In the genomic region with DNA sequence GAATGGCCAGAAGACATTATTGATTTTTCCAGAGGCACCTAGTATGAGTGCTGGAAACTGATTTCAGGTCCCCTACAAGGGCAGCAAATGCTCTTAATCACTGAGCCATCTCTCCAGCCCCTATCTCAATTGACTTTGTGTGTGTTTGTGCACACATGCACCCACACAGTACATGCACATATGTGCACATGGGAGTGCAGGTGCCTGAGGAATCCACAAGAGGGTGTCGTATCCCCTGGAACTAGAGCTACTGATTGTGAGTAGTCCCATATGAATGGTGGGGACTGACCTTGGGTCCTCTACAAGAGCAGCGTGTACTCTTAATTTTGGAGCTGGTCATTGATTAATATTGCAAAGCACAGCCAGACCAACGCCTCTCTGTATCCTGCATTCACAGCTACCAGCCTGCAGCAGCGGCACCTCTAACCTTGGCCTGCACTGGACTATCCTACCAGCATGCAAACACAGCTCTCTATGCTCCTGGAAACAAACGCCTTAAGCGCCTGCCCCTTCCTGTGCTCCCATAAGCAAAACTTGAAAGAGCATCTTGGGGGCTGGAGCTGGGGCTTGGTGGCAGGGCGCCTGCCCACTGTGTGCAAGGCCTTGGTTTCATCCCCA, we compare ENCODE assay signal across 15 mouse cellular contexts. TPM values are rescaled to one million over a fixed set of nuclear protein-coding genes. Genes with fewer than 3 reads are reported as not detected.
DNase-seq lines count a peak whose midpoint lies in the region; ATAC-seq and TF ChIP-seq lines count a peak whose summit lies in the region.
"Had no signal": no experiment of that assay in that cellular context is flagged by ENCODE, and none has a peak within 500 bp of the region (broad histone marks: within the 10 kb centered on the region; RNA-seq: fewer than 3 reads in every experiment).

No protein-coding gene starts in this region.

- no peak overlapping the region for H3K9ac ChIP-seq in kidney, embryonic 16.5 days (replicated peaks; ENCODE audit: low read length)
- H3K9ac ChIP-seq: embryonic facial prominence, embryonic 15.5 days; limb, embryonic 15.5 days; midbrain, embryonic 13.5 days; neural tube, embryonic 15.5 days; stomach, embryonic 15.5 days had no signal

- H3K79me2 ChIP-seq in myocyte (ENCODE audit: control insufficient read depth, insufficient read depth), result no peaks in the 10 kb centered on the region

- peak; percentile 11; the same call in 1 of the 2 replicates for TF ChIP-seq CTCF in cerebellum, adult 2 months (IDR thresholded peaks at IDR 0.05; ENCODE audit: borderline replicate concordance, insufficient read depth, low read depth, low read length)

- H3K9me3 ChIP-seq in kidney, embryonic 16.5 days (ENCODE audit: low read length), result peaks cover 5% of the 10 kb centered on the region
- H3K9me3 ChIP-seq: embryonic facial prominence, embryonic 15.5 days; limb, embryonic 15.5 days; stomach, embryonic 15.5 days had no signal

- H3ac ChIP-seq in myocyte (ENCODE audit: control insufficient read depth, insufficient read length), result no peak overlapping the region

- no peak for TF ChIP-seq POLR2A in cerebellum, adult 2 months (IDR thresholded peaks at IDR 0.05; ENCODE audit: borderline replicate concordance, insufficient read depth, low read length)
- peak; percentile 13 for TF ChIP-seq POLR2A in myocyte (IDR thresholded peaks at IDR 0.05; ENCODE audit: insufficient read length, low read depth)

- 0 out of 2 replicates have a peak, but pooled peaks cover 2% of the 10 kb centered on the region for H3K4me1 ChIP-seq in cerebellum, adult 2 months (ENCODE audit: control insufficient read depth, insufficient read depth, low read length)
- no peaks in the 10 kb centered on the region for H3K4me1 ChIP-seq in kidney, embryonic 16.5 days (ENCODE audit: insufficient read depth, low read length)
- H3K4me1 ChIP-seq: embryonic facial prominence, embryonic 15.5 days; midbrain, embryonic 13.5 days; stomach, embryonic 15.5 days had no signal

- peaks cover under 1% of the 10 kb centered on the region; the same call in 1 of the 2 replicates for H3K36me3 ChIP-seq in kidney, embryonic 16.5 days (ENCODE audit: insufficient read depth, low read length)
- no peaks in the 10 kb centered on the region for H3K36me3 ChIP-seq in myocyte (ENCODE audit: control insufficient read depth, insufficient read depth)
- H3K36me3 ChIP-seq: neural tube, embryonic 15.5 days had no signal

- H3K4me2 ChIP-seq in kidney, embryonic 16.5 days (replicated peaks; ENCODE audit: low read depth, low read length), result no peak overlapping the region
- no peak overlapping the region for H3K4me2 ChIP-seq in myocyte (ENCODE audit: low read depth)
- H3K4me2 ChIP-seq: embryonic facial prominence, embryonic 15.5 days; limb, embryonic 15.5 days; midbrain, embryonic 13.5 days; neural tube, embryonic 15.5 days; stomach, embryonic 15.5 days had no signal

- no peaks in the 10 kb centered on the region for H3K27me3 ChIP-seq in cerebellum, adult 2 months (ENCODE audit: control insufficient read depth, insufficient read depth, low read length)
- no peaks in the 10 kb centered on the region for H3K27me3 ChIP-seq in kidney, embryonic 16.5 days (ENCODE audit: insufficient read depth, low read length)
- H3K27me3 ChIP-seq in myocyte (ENCODE audit: control insufficient read depth, insufficient read depth, insufficient read length), result no peaks in the 10 kb centered on the region
- H3K27me3 ChIP-seq: embryonic facial prominence, embryonic 15.5 days; limb, embryonic 15.5 days; midbrain, embryonic 13.5 days; neural tube, embryonic 15.5 days; stomach, embryonic 15.5 days had no signal

- no peak overlapping the region for H3K27ac ChIP-seq in cerebellum, adult 2 months (ENCODE audit: insufficient read depth, low read length)
- H3K27ac ChIP-seq in kidney, embryonic 16.5 days (ENCODE audit: low read length), result no peak overlapping the region
- H3K27ac ChIP-seq: midbrain, embryonic 13.5 days; neural tube, embryonic 15.5 days; stomach, embryonic 15.5 days had no signal

- DNase-seq in cerebellum, adult 2 months, result no peak
- DNase-seq in cerebellum, adult 18-20 months, result no peak
- DNase-seq in kidney, adult 18-20 months, result no peak
- DNase-seq in retina, postnatal 1 day, result peak; percentile 19
- no peak for DNase-seq in retina, embryonic 14.5 days (ENCODE audit: low spot score)
- no peak for DNase-seq in right cerebral cortex, postnatal 14 days

- no peak overlapping the region for H3K4me3 ChIP-seq in cerebellum, adult 2 months (replicated peaks; ENCODE audit: insufficient read depth, low read depth, low read length)
- H3K4me3 ChIP-seq in kidney, embryonic 16.5 days (ENCODE audit: low read length), result no peak overlapping the region
- H3K4me3 ChIP-seq in myocyte, result no peak overlapping the region
- H3K4me3 ChIP-seq: embryonic facial prominence, embryonic 15.5 days; limb, embryonic 15.5 days; midbrain, embryonic 13.5 days; neural tube, embryonic 15.5 days; stomach, embryonic 15.5 days had no signal

- 79% methylated on average over 7 of the region's 7 CpGs for WGBS in cerebellum, adult 2 months
- WGBS in kidney, embryonic 16.5 days, result 75% methylated on average over 7 of the region's 7 CpGs

- ATAC-seq in kidney, embryonic 16.5 days (ENCODE audit: low FRiP score, low TSS enrichment), result peak; percentile 51; the same call in 1 of the 2 replicates
- ATAC-seq: midbrain, embryonic 13.5 days had no signal

TF ChIP-seq in myocyte, 11 proteins besides CTCF, POLR2A, EP300 and RAD21:
- TF ChIP-seq CEBPB (IDR thresholded peaks at IDR 0.05; ENCODE audit: insufficient read depth, poor library complexity, severe bottlenecking) (no peak), POLR2AphosphoS2 (IDR thresholded peaks at IDR 0.05; ENCODE audit: insufficient read length, low read depth) (peak; percentile 77)

RNA-seq across cellular contexts. Expression of gene Olfr1373, which starts 14.8 kb away (rescaled TPM):
- polyA plus RNA-seq in cerebellum, adult 2 months (2012; rRNA removed), result not detected in 2 replicates
- not detected in 2 replicates for polyA plus RNA-seq in kidney, embryonic 16.5 days (2015; fragmentation: Nextera tagmentation; extraction: Ambion mirVana)
- not detected for polyA plus RNA-seq in myocyte (2012; fragmentation: generic; extraction: Trizol)
- polyA plus RNA-seq: embryonic facial prominence, embryonic 15.5 days; gonadal fat pad, adult 2 months; hindbrain, embryonic 16.5 days; limb, embryonic 15.5 days; midbrain, embryonic 13.5 days; neural tube, embryonic 15.5 days; stomach, embryonic 15.5 days had no signal

RNA-seq across cellular contexts. Expression of gene Ppp2ca, which starts 32.1 kb away (rescaled TPM):
- polyA plus RNA-seq in cerebellum, adult 2 months (2012; rRNA removed), result 112 and 113 TPM in 2 replicates
- 68.4 and 75.1 TPM in 2 replicates for polyA plus RNA-seq in kidney, embryonic 16.5 days (2015; fragmentation: Nextera tagmentation; extraction: Ambion mirVana)
- polyA plus RNA-seq in myocyte (2012; fragmentation: generic; extraction: Trizol), result 56.4 TPM
